Mouse (Mus musculus) left cerebral cortex, postnatal 14 days (tissue): ENCODE results near the gene Ddo. TPM values are rescaled to one million over a fixed set of nuclear protein-coding genes. Genes with fewer than 3 reads are reported as not detected.

ENCODE experiments used
- DNase-seq, 2 experiments: peaks; one replicate each; pipeline ENCODE4 v3.0.0; 2021 to 2022; ENCODE audit warnings: low spot score in 2 of 2, mixed read lengths in 1 of 2
- intact Hi-C: fragments of 180-260 bp; cut with DNase I; formaldehyde crosslinking; loops from one replicate; pipeline ENCODE4 v1.15.1; 2025
- long read RNA-seq, 2 experiments: library from polyadenylated mRNA; stranded (forward); transcript quantifications; one replicate each; pipeline ENCODE4 v2.0.0; 2021
- total RNA-seq, 2 experiments: library from RNA; stranded (reverse); gene quantifications; 2 replicates each; pipeline ENCODE4 v1.2.3; 2021

Gene Ddo
- 1 to 10 TPM; 5.5 to 7.2 TPM for total RNA-seq
- long read RNA-seq, experiment 1, partial matches to known transcripts = 0 of 5 reads
- long read RNA-seq, experiment 1, other reads (novel, unspliced or antisense) = 1 of 5 reads
- long read RNA-seq, experiment 2, partial matches to known transcripts = 1 of 8 reads
- long read RNA-seq, experiment 2, other reads (novel, unspliced or antisense) = 3 of 8 reads

- intact Hi-C loops = no loop called here
- DNase-seq = peak in 1 of 2 experiments; percentile 57
These were observed at the start of gene Ddo for GRCm38 (mm10) chr10:40629656-40630311. Ddo (plus strand) TSS chr10:40630011.

GRCm38 (mm10) chr10:40583584-40584255 is 46.1 kb upstream of the Ddo start:
- DNase-seq = peak; percentile 20 to 66
- intact Hi-C loops = no loop called here

GRCm38 (mm10) chr10:40592186-40592585 is 37.6 kb upstream of the Ddo start:
- intact Hi-C loops = no loop called here
- peak; percentile 61 to 83 for DNase-seq

- DNase-seq = peak; percentile 11 to 13
- intact Hi-C loops = no loop called here
These were observed 32.6 kb upstream of the Ddo start for GRCm38 (mm10) chr10:40597177-40597576.

- intact Hi-C loops = no loop called here
- peak; percentile 37 to 60 for DNase-seq
These were observed 25.0 kb upstream of the Ddo start for GRCm38 (mm10) chr10:40604706-40605394.

- DNase-seq = no peak
- intact Hi-C loops = no loop called here
These were observed 11.8 kb upstream of the Ddo start for GRCm38 (mm10) chr10:40617973-40618372.

- intact Hi-C loops = no loop called here
- DNase-seq = no peak
These were observed 10.1 kb upstream of the Ddo start for GRCm38 (mm10) chr10:40619760-40620159.

- intact Hi-C loops = no loop called here
- DNase-seq = peak in 1 of 2 experiments; percentile 62
These were observed 671 bp upstream of the Ddo start for GRCm38 (mm10) chr10:40629140-40629539.

- intact Hi-C loops = no loop called here
- DNase-seq = no peak
These were observed 646 bp downstream of the Ddo start for GRCm38 (mm10) chr10:40630457-40630856.

- intact Hi-C loops = no loop called here
These were observed 1.1 kb downstream of the Ddo start for GRCm38 (mm10) chr10:40630961-40631360.

GRCm38 (mm10) chr10:40632087-40632486 is 2.3 kb downstream of the Ddo start:
- DNase-seq = no peak
- intact Hi-C loops = no loop called here

More at GRCm38 (mm10) chr10:40630961-40631360, 1.1 kb downstream of the Ddo start:
- no peak for DNase-seq

GRCm38 (mm10) chr10:40637331-40637730 is 7.5 kb downstream of the Ddo start:
- intact Hi-C loops = no loop called here
- no peak for DNase-seq

- peak; percentile 74 to 87 for DNase-seq
- intact Hi-C loops = no loop called here
These were observed 8.5 kb downstream of the Ddo start for GRCm38 (mm10) chr10:40638276-40638675.

GRCm38 (mm10) chr10:40638823-40639819 is 9.3 kb downstream of the Ddo start:
- intact Hi-C loops = no loop called here
- peak in 1 of 2 experiments; percentile 38 for DNase-seq

GRCm38 (mm10) chr10:40640406-40640805 is 10.6 kb downstream of the Ddo start:
- intact Hi-C loops = no loop called here
- DNase-seq = no peak

- no peak for DNase-seq
- intact Hi-C loops = no loop called here
These were observed 12.1 kb downstream of the Ddo start for GRCm38 (mm10) chr10:40641901-40642300.

GRCm38 (mm10) chr10:40643126-40643525 is 13.3 kb downstream of the Ddo start:
- no peak for DNase-seq
- intact Hi-C loops = no loop called here

GRCm38 (mm10) chr10:40644456-40644855 is 14.6 kb downstream of the Ddo start:
- intact Hi-C loops = no loop called here
- no peak for DNase-seq

- DNase-seq = no peak
- intact Hi-C loops = no loop called here
These were observed 15.5 kb downstream of the Ddo start for GRCm38 (mm10) chr10:40645346-40645745.
